Mouse (Mus musculus) testis, adult 2 months (tissue): ENCODE measurements around the gene Klhl32.

Experiments used
- CTCF ChIP-seq: fragments of 200-500 bp; IDR thresholded peaks from 2 replicates; pipeline ENCODE4 v1.5.1; 2012; ENCODE audit warnings: low read depth, mild to moderate bottlenecking, inconsistent platforms, low read length, moderate library complexity; ENCODE audit not compliant: control insufficient read depth, insufficient read depth, insufficient replicate concordance
- POLR2A ChIP-seq: fragments of 200-500 bp; IDR thresholded peaks from 2 replicates; pipeline ENCODE4 v1.6.1; 2012; ENCODE audit warnings: low read depth, mild to moderate bottlenecking, inconsistent platforms, low read length, moderate library complexity; ENCODE audit not compliant: control insufficient read depth

DNA sequence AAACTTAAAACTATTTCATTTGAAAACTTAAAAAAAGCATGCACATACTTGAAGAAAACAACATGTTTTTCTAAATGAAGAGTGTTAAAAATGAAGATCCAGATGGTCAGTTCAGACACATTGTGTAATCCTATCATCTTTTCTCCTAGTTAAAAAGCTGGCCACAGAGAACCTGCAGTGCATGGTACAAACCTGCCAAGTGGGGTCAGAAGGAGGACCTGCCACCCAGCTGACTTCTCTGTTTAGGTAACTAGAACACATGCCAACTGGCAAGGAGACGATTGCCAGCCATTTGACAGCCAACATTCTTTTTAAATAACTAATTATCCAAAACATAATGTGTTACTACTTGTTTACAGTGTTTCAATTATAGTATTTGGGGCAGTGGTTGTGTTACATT, 252.3 kb downstream of the Klhl32 start:
- TF ChIP-seq POLR2A: no peak
- no peak for TF ChIP-seq CTCF
